Mouse (Mus musculus): ENCODE measurements around the gene Acot6. TPM values are rescaled to one million over a fixed set of nuclear protein-coding genes. Genes with fewer than 3 reads are reported as not detected.
"Not testable (repeated sequence)": the region's sequence is repeated elsewhere in the genome, so short reads cannot be mapped to it uniquely, and the experiment has no call there.

Gene Acot6
- total RNA-seq, 1 experiment = 0.36 TPM

- in situ Hi-C loops (cut with MboI; ENCODE audit: low sequenced_read_pairs in 2 of 2, unreplicated experiment in 2 of 2) = no loop called here
- H3K4me3 ChIP-seq (ENCODE audit: insufficient read depth in 1 of 2, low read depth in 1 of 2, low read length in 2 of 2, poor library complexity in 1 of 2, severe bottlenecking in 1 of 2) = no peak overlapping the region
- DNase-seq (ENCODE audit: low read depth, low spot score) = no peak
- H3K9me3 ChIP-seq (ENCODE audit: control insufficient read depth, insufficient read depth, low read depth, low read length) = no peaks in the 10 kb centered on the region
- no peak overlapping the region for H3K27ac ChIP-seq (ENCODE audit: insufficient read depth, low read depth, low read length, poor library complexity, severe bottlenecking)
- H3K4me1 ChIP-seq (ENCODE audit: control insufficient read depth in 2 of 2, insufficient read depth in 2 of 2, low read length in 2 of 2, poor library complexity in 1 of 2) = peaks cover 0 to 2% of the 10 kb centered on the region in 2 experiments; a peak in 1 of 4 replicates
- no peak overlapping the region for H3K9ac ChIP-seq (ENCODE audit: insufficient read depth, low read depth, low read length, poor library complexity, severe bottlenecking)
- H3K36me3 ChIP-seq (ENCODE audit: control insufficient read depth, insufficient read depth, low read length, poor library complexity, severe bottlenecking) = no peaks in the 10 kb centered on the region
- TF ChIP-seq ZC3H11A (IDR thresholded peaks at IDR 0.05; ENCODE audit: borderline replicate concordance, low read depth, low read length) (no peak), MAFK (IDR thresholded peaks at IDR 0.05; ENCODE audit: insufficient read depth, low read depth, low read length) (peak; percentile 90)
Measured at GRCm38 (mm10) chr12:84063833-84064232, 36.6 kb upstream of the Acot6 start.

- no peak overlapping the region for H3K9ac ChIP-seq (ENCODE audit: insufficient read depth, low read depth, low read length, poor library complexity, severe bottlenecking)
- H3K36me3 ChIP-seq (ENCODE audit: control insufficient read depth, insufficient read depth, low read length, poor library complexity, severe bottlenecking) = no peaks in the 10 kb centered on the region
- H3K4me1 ChIP-seq (ENCODE audit: control insufficient read depth in 2 of 2, insufficient read depth in 2 of 2, low read length in 2 of 2, poor library complexity in 1 of 2) = peaks cover 0 to 2% of the 10 kb centered on the region in 2 experiments; a peak in 1 of 4 replicates
- no peak overlapping the region for H3K27ac ChIP-seq (ENCODE audit: insufficient read depth, low read depth, low read length, poor library complexity, severe bottlenecking)
- no peak overlapping the region for H3K4me3 ChIP-seq (ENCODE audit: insufficient read depth in 1 of 2, low read depth in 1 of 2, low read length in 2 of 2, poor library complexity in 1 of 2, severe bottlenecking in 1 of 2)
- in situ Hi-C loops (cut with MboI; ENCODE audit: low sequenced_read_pairs in 2 of 2, unreplicated experiment in 2 of 2) = no loop called here
- TF ChIP-seq ZNF384 (IDR thresholded peaks at IDR 0.05; ENCODE audit: low read depth, low read length) = no peak
- TF ChIP-seq ZC3H11A (IDR thresholded peaks at IDR 0.05; ENCODE audit: borderline replicate concordance, low read depth, low read length) = no peak
- TF ChIP-seq MAFK (IDR thresholded peaks at IDR 0.05; ENCODE audit: insufficient read depth, low read depth, low read length) = no peak
- no peak for TF ChIP-seq HCFC1 (IDR thresholded peaks at IDR 0.05; ENCODE audit: borderline replicate concordance, insufficient read depth, low read length)
- TF ChIP-seq CHD2 (IDR thresholded peaks at IDR 0.05; ENCODE audit: low read depth, low read length) = no peak
- no peak for DNase-seq (ENCODE audit: low read depth, low spot score)
- H3K9me3 ChIP-seq (ENCODE audit: control insufficient read depth, insufficient read depth, low read depth, low read length) = no peaks in the 10 kb centered on the region
Measured at GRCm38 (mm10) chr12:84064621-84065020, 35.8 kb upstream of the Acot6 start.

GRCm38 (mm10) chr12:84067752-84068151 is 32.7 kb upstream of the Acot6 start:
- H3K4me1 ChIP-seq (ENCODE audit: control insufficient read depth in 2 of 2, insufficient read depth in 2 of 2, low read length in 2 of 2, poor library complexity in 1 of 2) = no peaks in the 10 kb centered on the region
- H3K27ac ChIP-seq (ENCODE audit: insufficient read depth, low read depth, low read length, poor library complexity, severe bottlenecking) = no peak overlapping the region
- H3K9ac ChIP-seq (ENCODE audit: insufficient read depth, low read depth, low read length, poor library complexity, severe bottlenecking) = no peak overlapping the region
- no peak overlapping the region for H3K4me3 ChIP-seq (ENCODE audit: insufficient read depth in 1 of 2, low read depth in 1 of 2, low read length in 2 of 2, poor library complexity in 1 of 2, severe bottlenecking in 1 of 2)
- no peaks in the 10 kb centered on the region for H3K36me3 ChIP-seq (ENCODE audit: control insufficient read depth, insufficient read depth, low read length, poor library complexity, severe bottlenecking)
- in situ Hi-C loops (cut with MboI; ENCODE audit: low sequenced_read_pairs in 2 of 2, unreplicated experiment in 2 of 2) = no loop called here
- TF ChIP-seq ZC3H11A (IDR thresholded peaks at IDR 0.05; ENCODE audit: borderline replicate concordance, low read depth, low read length) (no peak), ZNF384 (IDR thresholded peaks at IDR 0.05; ENCODE audit: low read depth, low read length) (no peak), MAFK (IDR thresholded peaks at IDR 0.05; ENCODE audit: insufficient read depth, low read depth, low read length) (no peak), CHD2 (IDR thresholded peaks at IDR 0.05; ENCODE audit: low read depth, low read length) (no peak), HCFC1 (IDR thresholded peaks at IDR 0.05; ENCODE audit: borderline replicate concordance, insufficient read depth, low read length) (no peak)
- H3K9me3 ChIP-seq (ENCODE audit: control insufficient read depth, insufficient read depth, low read depth, low read length) = no peaks in the 10 kb centered on the region
- DNase-seq (ENCODE audit: low read depth, low spot score) = no peak

GRCm38 (mm10) chr12:84068296-84068695 is 32.2 kb upstream of the Acot6 start:
- H3K9ac ChIP-seq (ENCODE audit: insufficient read depth, low read depth, low read length, poor library complexity, severe bottlenecking) = no peak overlapping the region
- in situ Hi-C loops (cut with MboI; ENCODE audit: low sequenced_read_pairs in 2 of 2, unreplicated experiment in 2 of 2) = no loop called here
- H3K36me3 ChIP-seq (ENCODE audit: control insufficient read depth, insufficient read depth, low read length, poor library complexity, severe bottlenecking) = no peaks in the 10 kb centered on the region
- H3K4me1 ChIP-seq (ENCODE audit: control insufficient read depth in 2 of 2, insufficient read depth in 2 of 2, low read length in 2 of 2, poor library complexity in 1 of 2) = no peaks in the 10 kb centered on the region
- H3K9me3 ChIP-seq (ENCODE audit: control insufficient read depth, insufficient read depth, low read depth, low read length) = no peaks in the 10 kb centered on the region
- TF ChIP-seq CHD2 (IDR thresholded peaks at IDR 0.05; ENCODE audit: low read depth, low read length) = no peak
- no peak for TF ChIP-seq MAFK (IDR thresholded peaks at IDR 0.05; ENCODE audit: insufficient read depth, low read depth, low read length)
- TF ChIP-seq ZNF384 (IDR thresholded peaks at IDR 0.05; ENCODE audit: low read depth, low read length) = no peak
- TF ChIP-seq ZC3H11A (IDR thresholded peaks at IDR 0.05; ENCODE audit: borderline replicate concordance, low read depth, low read length) = no peak
- TF ChIP-seq HCFC1 (IDR thresholded peaks at IDR 0.05; ENCODE audit: borderline replicate concordance, insufficient read depth, low read length) = no peak
- no peak overlapping the region for H3K27ac ChIP-seq (ENCODE audit: insufficient read depth, low read depth, low read length, poor library complexity, severe bottlenecking)
- no peak overlapping the region for H3K4me3 ChIP-seq (ENCODE audit: insufficient read depth in 1 of 2, low read depth in 1 of 2, low read length in 2 of 2, poor library complexity in 1 of 2, severe bottlenecking in 1 of 2)
- no peak for DNase-seq (ENCODE audit: low read depth, low spot score)

- Histone ChIP-seq H3K9me3 (ENCODE audit: control insufficient read depth, insufficient read depth, low read depth, low read length) (no peaks in the 10 kb centered on the region), H3K27ac (ENCODE audit: insufficient read depth, low read depth, low read length, poor library complexity, severe bottlenecking) (no peak within 1 kb of the TSS), H3K9ac (ENCODE audit: insufficient read depth, low read depth, low read length, poor library complexity, severe bottlenecking) (peak within 1 kb of the TSS; percentile 36; the same call in 1 of the 2 replicates), H3K36me3 (ENCODE audit: control insufficient read depth, insufficient read depth, low read length, poor library complexity, severe bottlenecking) (no peaks in the 10 kb centered on the region), H3K4me3 (ENCODE audit: insufficient read depth in 1 of 2, low read depth in 1 of 2, low read length in 2 of 2, poor library complexity in 1 of 2, severe bottlenecking in 1 of 2) (peak within 1 kb of the TSS; percentile 49 to 67; a peak in 3 of 4 replicates), H3K4me1 (ENCODE audit: control insufficient read depth in 2 of 2, insufficient read depth in 2 of 2, low read length in 2 of 2, poor library complexity in 1 of 2) (no peaks in the 10 kb centered on the region)
- no peak for TF ChIP-seq ZC3H11A (IDR thresholded peaks at IDR 0.05; ENCODE audit: borderline replicate concordance, low read depth, low read length)
- no peak for TF ChIP-seq CHD2 (IDR thresholded peaks at IDR 0.05; ENCODE audit: low read depth, low read length)
- TF ChIP-seq MAFK (IDR thresholded peaks at IDR 0.05; ENCODE audit: insufficient read depth, low read depth, low read length) = no peak
- TF ChIP-seq HCFC1 (IDR thresholded peaks at IDR 0.05; ENCODE audit: borderline replicate concordance, insufficient read depth, low read length) = no peak
- TF ChIP-seq ZNF384 (IDR thresholded peaks at IDR 0.05; ENCODE audit: low read depth, low read length) = no peak
- no peak for DNase-seq (ENCODE audit: low read depth, low spot score)
- in situ Hi-C loops (cut with MboI; ENCODE audit: low sequenced_read_pairs in 2 of 2, unreplicated experiment in 2 of 2) = no loop called here
Measured at GRCm38 (mm10) chr12:84068986-84069385, 31.5 kb upstream of the Acot6 start, which contains the start of gene Acot5. Acot5 (plus strand) TSS chr12:84069325.

- H3K27ac ChIP-seq (ENCODE audit: insufficient read depth, low read depth, low read length, poor library complexity, severe bottlenecking); H3K36me3 ChIP-seq (ENCODE audit: control insufficient read depth, insufficient read depth, low read length, poor library complexity, severe bottlenecking); H3K4me1 ChIP-seq (ENCODE audit: control insufficient read depth in 2 of 2, insufficient read depth in 2 of 2, low read length in 2 of 2, poor library complexity in 1 of 2); in situ Hi-C loops (cut with MboI; ENCODE audit: low sequenced_read_pairs in 2 of 2, unreplicated experiment in 2 of 2); H3K9me3 ChIP-seq (ENCODE audit: control insufficient read depth, insufficient read depth, low read depth, low read length): not testable (repeated sequence)
- DNase-seq (ENCODE audit: low read depth, low spot score) = peak; percentile 13
- peak overlapping the region; percentile 49 to 67; a peak in 3 of 4 replicates for H3K4me3 ChIP-seq (ENCODE audit: insufficient read depth in 1 of 2, low read depth in 1 of 2, low read length in 2 of 2, poor library complexity in 1 of 2, severe bottlenecking in 1 of 2)
- peak overlapping the region; percentile 36; the same call in 1 of the 2 replicates for H3K9ac ChIP-seq (ENCODE audit: insufficient read depth, low read depth, low read length, poor library complexity, severe bottlenecking)
Measured at GRCm38 (mm10) chr12:84069582-84069981, 30.9 kb upstream of the Acot6 start.

All from ES-E14 (cell line).